Mouse (Mus musculus) neural tube, embryonic 10.5 days (tissue): ENCODE results near the gene Esyt3.

Source experiments
- DNase-seq: peaks from one replicate; pipeline ENCODE4 v3.0.0-alpha.2; 2017; ENCODE audit warnings: low spot score; ENCODE audit errors: extremely low spot score

Esyt3 gene

DNA sequence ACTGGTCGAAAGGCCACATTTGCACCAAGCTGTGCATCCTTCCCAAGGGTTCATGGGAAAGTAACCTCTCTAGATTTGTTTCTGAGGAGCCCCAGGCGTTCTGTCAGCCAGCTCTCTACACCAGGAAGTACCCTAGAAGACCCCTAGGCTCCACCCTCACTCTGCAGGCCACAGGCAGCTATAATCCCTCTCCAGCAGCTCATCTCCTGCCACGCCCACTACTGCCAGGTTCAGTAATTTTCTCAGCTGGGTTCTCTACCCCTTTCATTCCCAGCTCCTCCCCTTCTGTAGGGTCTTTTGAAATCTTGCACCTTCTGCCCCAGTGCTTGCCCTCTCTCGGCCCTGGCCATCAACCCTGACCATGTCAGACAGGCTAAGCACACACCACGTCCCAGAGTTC, 2.4 kb downstream of the Esyt3 start:
- no peak for DNase-seq

DNA sequence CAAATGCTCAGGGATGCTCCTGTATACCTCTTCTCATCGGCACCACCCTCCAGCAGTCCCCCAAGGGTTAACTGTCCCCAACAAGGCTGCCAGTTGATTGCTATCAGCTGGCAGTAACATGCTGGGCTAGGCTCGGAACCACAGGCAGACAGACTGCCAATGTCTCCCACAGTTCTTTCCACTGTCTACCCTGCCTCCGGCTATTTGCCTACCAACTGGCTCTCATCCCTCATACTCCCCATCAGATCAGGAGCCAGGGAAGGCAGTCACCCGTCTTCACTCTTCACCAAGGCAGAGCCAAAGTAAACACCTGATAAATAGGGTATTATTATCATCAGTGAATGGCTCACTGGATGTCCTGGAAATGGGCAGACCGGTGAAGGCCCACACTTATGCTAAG, 3.6 kb downstream of the Esyt3 start:
- no peak for DNase-seq

DNA sequence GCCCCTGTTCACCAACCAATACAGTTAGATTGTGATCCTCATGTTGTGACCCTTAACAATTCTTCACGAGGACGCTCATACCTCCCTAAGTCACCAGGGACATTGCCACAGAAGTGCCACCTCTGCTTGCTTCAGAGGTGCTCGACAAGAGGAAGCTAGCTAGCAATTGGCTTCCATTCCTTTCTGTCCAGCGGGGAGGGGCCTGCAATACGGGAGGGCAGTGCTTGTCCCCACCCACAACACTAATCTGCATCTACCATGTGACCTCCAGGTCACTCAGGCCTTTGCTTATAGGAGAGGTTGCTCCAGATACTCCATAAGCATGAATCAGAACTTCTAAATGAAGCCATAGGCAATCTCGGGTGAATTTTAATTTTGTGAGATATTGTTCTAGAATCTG, 5.0 kb downstream of the Esyt3 start:
- no peak for DNase-seq

DNA sequence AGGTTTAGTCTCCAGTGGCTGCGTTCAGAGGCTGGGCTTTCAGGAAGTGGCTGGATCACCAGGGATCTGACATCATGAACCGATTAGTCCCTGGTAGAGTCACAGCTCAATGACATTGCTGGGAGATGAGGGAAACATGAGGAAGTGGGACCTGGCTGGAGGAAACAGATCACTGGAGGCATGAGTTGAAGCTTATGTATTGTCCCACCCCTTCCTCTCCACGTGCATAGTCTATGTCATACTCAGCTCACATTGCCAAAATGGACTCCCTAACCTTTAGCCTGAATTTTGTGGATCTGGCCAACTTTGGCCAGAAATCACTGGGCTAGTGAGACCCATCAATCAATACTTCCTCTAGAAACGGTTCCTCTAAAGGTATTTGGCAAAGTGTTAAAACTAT, 5.4 kb downstream of the Esyt3 start:
- DNase-seq, result no peak

DNA sequence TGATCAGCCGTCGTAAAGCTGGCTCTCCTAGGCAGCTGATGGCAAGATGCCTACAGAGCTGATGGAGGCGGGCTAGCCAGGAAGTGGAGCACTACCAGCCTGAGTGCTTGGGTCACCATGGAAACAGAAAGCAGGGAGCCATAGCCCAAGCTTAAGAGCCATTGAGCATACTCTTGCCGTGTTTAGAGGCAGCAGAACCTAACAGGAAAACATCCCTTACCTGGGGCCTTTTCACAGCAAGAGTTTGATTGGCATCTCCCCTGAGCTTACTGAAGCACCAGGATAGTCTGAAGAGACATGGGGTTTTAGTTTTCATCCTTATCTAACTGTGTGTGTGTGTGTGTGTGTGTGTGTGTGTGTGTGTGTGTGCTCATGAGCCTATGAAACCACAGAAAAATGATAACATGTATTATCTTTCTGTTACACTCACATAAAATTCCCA, 13.0 kb downstream of the Esyt3 start:
- DNase-seq, result no peak

DNA sequence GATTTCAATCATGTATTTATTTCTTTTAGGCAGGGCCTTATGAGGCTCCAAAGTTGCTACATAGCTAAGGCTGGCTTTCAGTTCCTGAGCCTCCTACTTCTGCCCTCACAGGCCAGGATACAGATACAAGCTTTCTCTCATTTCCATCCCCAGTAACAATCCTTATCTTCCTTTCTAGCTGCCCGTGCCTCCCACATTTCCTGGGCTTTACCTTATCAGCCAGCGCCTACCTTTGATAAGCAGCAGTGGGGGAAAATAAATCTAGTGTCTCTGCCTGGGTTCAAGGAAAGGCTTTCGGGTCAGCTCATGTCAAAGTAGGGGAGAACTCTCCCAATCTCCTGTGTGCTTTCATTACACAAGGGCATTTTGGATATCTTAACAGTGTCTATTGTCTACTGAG, 16.8 kb downstream of the Esyt3 start:
- no peak for DNase-seq

DNA sequence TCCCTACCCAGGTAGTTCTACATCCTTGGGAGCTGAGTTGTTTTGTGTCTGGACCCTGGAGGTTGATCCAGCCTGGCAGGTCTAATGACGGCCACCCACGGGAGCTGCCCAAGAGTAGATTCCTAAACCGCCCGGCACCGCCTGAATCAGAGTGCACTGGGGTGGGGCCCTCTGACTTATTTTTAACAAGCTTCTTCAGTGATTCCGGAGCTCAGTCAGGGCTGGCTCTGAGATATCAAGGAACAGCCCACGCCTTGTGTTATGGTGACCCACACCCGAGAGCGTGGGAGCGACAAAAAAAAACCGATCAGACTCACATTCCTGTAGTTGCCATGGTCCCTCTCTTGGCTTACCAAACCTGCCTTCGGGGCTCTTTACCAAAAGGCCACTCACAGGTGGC, 18.2 kb downstream of the Esyt3 start:
- no peak for DNase-seq

DNA sequence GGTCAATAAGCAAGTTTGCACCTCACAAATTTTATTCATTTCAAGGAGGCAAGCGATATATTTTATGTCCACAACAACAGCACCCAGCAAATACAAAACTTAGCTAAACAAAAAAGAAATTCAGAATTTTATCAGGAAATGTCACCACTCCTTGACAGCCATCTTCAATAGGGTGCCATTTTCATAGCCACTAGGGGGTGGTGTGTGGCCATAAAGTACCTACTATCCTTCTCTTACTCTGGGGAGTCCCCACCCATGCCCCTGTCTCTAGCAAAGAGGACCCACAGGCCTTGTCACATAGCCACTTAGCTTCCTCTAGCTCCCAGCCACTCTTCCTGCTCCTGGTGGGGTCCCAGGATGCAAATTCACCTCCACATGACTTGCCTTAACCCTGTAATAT, 19.2 kb downstream of the Esyt3 start:
- DNase-seq, result no peak

DNA sequence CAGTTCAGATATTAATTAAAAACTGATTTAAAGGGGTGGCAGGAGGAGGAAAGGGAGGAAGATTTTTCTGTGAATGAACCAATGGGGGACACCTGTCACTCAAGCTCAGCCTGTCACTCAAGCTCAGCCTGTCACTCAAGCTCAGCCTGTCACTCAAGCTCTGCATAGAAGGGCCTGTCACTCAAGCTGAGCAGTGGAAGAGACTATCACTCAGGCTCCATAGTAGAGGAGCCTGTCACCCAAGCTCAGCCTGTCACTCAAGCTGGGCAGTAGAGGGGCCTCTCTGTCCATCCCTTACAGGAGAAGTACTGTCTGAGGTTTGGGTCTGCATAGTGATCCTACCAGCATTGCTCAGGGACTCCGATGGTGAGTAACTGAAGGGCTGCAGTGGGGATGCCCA, 20.1 kb downstream of the Esyt3 start:
- DNase-seq, result no peak

DNA sequence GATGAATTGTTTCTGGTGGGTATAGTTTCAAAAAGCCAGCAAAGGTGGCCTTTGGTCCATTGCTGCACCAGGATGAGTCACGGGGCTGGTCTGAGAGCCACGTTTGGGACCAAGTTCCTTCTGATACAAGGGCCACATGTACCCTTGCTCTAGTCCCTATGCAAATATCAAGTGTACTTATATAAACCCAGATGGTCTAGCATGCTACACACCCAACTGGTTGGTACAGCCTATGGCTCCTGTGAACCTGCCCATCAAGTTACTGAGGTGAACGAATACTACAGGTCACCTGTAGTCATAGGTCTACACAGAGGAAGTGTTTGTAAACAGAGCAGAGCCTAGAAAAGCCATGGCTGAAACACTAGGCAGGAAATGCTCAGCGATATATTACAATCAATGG, 21.8 kb downstream of the Esyt3 start:
- DNase-seq, result no peak

DNA sequence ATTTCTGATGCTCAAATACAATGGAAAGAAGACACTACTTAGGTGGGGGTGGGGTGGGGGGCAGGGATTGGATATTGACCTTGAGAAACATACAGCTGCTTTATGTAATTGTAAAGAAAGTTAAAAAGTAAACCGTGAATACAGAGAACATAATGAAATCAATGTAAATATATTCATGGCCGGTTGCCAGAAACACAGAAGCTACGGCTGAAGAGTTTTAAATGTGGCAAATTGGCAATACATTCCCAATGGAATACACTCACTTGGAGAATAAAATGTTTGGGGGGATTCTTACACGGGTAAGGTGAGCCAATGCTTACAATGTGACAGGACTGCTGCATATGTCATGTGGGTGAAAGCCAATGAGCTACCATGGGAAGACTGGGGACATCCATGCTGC, 31.5 kb downstream of the Esyt3 start:
- DNase-seq, result no peak

DNA sequence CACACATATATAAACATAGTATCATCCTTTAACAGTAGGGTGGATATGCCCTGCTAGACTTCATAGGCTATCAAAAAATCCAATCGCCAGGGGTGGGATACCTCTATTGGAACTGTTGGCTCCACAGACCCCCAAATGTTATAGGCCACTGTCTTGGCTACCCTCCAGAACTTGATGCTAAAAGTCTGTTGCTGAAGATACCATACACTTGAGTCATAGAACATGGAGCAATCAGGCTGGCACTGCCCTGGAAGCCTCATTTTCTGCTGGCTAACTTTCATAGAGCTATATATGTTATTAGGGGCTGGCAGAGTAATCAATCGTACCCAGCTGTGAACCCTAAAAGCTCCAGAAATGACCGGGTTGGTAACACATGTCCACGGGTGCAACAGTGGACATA, 32.4 kb downstream of the Esyt3 start:
- DNase-seq, result no peak

DNA sequence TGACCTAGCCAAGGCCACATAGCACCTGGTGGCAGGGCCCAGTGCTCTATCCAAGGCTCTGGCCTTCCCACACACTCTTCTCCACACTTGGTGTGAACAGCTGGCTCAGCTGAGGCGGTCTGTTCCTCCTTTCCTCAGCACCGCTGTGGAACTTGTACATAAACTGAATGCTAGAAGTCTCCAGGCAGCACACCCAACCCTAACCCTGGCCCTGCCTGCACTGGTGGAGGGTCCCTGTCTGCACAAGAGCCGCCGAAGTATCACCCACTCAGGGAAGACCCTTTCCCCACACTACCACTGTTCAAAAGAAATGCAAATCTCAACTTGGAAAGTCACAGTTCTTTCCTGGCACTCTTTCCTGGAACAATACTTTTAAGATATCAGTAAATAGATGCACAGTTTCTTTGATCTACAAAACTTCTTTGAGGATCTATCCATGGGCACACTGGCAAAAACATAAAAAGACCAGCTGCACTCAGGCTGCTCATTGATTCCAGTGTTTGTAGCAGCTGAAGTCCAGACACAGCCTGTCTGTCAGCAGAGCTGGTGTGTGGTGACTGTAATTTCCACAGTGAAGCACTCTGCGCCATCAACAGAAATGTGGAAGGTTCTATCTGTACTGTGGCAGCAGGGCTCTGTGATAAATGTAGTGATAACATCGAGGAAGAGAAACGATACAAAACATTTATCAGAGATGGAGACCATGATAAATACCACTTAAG, 33.0 kb downstream of the Esyt3 start:
- DNase-seq, result no peak

DNA sequence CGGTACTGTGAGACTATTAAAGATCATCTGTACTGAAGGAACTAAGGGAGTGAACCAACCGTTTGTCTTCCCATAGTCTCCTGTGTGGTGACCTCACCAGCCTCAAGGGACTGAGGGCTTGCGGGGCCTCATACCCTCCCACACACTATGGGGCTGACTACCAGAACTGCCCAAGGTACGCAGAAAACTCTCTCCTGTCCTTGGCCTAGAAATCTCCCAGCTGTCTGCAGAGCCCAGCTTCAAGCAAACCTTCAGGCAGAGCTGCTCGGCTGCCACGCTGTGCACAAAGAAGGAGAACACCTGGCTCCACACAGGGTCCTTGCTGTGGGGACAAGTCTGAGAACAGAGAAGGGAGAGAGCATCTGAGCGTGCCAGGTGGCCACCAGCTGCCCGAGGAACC, 38.4 kb downstream of the Esyt3 start:
- DNase-seq, result no peak

DNA sequence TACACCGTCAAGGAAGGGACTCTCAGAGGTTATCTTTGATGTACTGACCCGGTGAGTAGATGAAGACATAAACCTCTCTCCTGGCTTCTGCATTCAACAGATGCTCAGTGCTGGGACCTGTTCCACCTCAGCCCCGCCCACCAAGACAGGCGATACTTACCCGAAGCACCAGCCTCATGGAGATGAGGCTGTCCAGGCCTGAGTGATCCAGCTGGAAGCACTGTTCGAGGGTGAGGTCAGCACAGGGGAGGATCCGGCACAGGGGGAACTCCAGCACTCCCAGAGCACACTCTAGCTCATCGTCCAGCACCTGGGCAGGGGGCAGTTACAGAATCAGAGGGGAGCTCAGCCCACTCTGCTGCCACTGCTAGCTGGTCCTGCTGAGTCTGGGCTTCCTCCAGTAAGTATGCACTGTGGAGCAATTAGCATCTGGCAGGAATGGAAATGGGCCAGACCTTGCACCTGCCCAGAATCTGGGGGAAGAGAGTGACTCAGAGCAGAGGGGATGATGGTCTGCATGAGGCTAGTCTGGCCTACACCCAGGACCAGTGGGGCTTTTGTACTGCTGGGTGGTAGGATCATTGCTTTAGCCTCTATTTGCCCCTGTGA, 38.9 kb downstream of the Esyt3 start:
- no peak for DNase-seq

DNA sequence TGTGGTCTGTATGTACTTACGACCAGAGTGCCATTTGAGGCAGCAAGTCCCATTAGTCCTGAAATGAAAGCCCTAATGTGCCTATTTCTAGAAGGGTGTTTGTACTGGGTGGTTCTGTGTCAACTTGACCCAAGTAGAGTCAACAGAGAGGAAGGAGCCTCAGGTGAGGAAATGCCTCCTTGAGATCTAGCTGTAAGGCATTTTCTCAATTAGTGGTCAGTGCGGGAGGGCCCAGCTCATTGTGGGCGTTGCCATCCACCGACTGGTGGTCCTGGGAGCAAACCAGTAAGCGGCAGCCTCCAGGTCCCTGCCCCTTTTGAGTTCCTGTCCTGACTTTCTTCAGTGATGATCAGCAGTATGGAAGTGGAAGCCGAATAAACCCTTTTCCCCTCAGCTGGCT, 52.1 kb downstream of the Esyt3 start:
- no peak for DNase-seq

DNA sequence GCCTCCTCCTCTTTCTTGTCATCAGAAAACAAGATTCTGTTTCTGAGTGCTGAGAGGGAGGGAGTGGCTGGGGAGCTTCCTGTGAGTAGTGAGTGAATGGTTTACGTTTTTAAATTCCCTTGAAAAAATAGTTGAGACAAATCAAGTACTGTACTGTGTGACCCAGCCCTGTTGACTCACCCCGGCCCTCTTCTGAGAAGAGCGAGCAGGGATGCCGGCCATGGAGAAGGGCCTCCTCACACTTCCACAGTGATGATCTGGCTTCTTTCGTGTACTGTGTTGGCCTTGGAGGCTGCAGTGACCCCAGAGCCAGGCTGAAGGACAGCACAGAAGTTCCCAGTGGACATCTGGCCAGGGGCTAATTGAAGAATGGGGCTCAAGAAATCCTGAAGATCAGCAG, 54.1 kb downstream of the Esyt3 start:
- no peak for DNase-seq
